Mouse (Mus musculus) cerebellum, postnatal 14 days (tissue): Measurements from ENCODE around the gene Agfg2.

Experiments used
- DNase-seq, 2 experiments: peaks; one replicate each; pipeline ENCODE4 v3.0.0; 2021; ENCODE audit warnings: mixed read lengths in 2 of 2

The Agfg2 gene

DNA sequence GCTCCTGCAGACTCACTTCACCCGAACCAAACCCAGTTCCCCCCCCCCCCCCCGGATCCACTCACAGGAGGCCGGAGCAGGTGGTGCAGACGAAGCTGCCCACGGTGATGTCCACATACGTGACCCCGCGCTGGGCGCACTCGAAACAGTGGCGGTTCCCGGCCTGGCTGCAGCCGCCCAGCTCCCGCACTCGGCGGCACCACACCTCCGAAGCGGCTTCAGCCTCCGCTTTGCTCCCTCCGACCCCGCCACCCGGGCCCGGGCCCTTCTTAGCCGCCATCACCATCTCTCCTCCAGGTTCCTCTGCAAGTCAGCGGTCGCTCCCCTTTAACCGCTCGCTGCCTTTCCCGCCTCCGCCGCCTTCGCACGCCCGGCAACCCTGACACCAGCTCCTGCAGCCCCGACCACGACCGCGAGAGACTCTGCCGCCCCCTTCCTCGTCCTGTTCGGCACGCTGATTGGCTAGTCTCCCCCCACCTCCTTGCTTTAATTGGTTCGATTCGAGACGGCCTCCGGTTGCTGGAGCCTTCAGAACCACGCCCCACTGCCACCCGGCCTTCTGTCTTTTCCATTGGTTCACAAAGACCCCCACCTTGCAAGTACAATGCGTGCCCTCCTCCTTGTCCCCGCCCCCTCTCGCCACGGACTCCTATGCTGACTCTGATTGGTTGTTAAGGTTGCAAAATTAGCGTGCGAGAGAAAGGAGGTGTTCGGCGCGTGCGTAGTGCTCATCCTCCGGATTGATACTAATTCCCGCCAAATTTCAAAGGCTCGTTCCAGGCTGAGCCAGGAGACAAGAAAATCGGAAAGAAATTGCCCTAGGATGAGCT, at the start of gene Agfg2:
Gene Agfg2 (minus strand): TSS at position 433 of the 830 bp plus-strand sequence.
- peak; percentile 98 to 99 for DNase-seq

DNA sequence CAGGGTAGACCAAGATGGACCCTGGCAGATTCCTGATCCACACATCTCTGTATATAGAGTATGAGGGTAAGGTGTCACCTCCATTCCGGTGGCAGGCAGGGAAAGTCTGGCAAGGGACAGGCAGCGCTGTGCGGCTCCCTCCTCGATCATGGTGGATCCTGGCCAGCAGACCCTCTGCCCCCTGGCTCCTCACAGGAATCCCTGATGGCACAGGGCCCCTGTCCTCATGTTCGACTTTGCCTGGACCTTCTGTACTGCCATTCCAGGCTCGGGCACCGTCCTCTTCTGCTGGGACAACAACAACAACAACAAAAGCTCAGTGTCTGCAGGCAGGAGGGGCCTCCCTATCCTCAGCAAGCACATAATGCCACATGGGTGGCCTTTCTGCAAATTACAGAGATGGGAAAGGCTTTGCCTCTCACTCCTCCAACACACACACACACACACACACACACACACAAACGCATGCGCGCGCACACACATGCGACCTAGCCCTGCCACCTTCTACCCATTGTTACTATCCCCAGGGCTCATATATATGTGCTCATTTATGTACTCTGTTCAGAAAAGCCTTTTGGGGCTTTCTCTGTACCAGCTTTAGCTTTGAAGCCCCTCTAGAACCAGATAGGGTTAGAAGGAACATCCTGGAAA, 49.2 kb upstream of the Agfg2 start:
- DNase-seq: no peak

DNA sequence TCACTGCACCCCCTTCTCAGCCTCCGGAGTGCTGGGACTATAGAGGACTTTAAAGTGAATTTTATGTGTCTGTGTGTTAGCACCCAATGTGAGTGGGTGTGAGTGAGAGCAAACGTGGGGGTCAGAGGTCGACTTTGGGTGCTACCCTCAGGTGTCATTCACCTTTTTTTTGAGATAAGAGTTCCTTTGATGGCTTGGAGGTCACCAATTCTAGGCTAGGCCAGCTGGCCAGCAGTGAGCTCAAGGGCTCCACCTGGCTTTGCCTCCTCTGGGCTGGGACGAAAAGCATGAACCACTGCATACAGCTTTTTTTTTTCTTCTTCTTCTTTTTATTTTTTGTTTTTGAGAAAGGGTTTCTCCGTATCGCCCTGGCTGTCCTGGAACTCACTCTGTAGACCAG, 42.2 kb upstream of the Agfg2 start:
- no peak for DNase-seq

DNA sequence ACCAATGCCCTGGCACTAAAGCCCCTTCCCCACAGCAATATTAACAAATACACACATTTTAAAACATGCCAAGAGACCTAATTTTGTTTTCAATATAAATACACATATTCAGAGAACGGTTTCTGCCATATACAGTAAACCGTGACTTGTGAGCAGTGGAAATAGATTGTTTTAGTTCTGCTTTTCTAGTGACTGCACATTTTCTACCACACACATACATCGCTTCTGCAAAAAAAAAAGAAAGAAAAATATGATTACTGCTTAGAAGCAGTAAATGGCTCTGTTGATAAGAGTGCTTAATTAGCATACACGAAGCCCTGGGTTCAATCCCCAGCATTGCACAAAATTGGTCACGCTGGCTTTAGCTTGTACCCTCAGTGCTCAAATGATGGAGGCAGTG, 39.3 kb upstream of the Agfg2 start:
- no peak for DNase-seq

DNA sequence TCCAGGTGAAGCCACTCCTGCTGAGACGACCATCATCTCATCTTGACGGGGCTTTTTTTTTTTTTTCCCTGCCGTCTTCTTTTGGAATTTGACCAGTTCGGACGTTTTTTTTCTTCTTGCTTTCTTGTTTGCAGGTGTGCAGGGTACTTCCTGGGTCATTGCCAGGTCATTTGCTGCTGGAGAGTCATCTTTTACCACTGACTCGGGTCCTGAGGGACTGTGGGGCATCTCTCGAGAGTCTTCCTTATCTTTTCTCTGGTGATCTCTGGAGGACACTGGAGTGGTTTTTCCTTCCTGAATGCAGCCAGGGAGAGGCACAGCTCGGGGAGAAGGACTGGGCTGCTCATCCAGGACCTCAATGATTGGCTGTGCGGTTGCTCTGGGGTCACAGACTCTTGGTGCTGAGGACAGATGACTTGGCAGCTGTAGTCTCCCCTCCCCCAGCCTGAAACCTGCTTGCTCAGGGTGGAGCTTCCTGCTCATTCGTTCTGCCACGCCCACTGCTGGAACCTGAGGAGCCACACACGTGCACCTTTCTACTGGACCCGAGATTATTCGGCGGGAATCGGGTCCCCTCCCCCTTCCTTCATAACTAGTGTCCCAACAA, 36.1 kb upstream of the Agfg2 start:
- peak in 1 of 2 experiments; percentile 42 for DNase-seq

DNA sequence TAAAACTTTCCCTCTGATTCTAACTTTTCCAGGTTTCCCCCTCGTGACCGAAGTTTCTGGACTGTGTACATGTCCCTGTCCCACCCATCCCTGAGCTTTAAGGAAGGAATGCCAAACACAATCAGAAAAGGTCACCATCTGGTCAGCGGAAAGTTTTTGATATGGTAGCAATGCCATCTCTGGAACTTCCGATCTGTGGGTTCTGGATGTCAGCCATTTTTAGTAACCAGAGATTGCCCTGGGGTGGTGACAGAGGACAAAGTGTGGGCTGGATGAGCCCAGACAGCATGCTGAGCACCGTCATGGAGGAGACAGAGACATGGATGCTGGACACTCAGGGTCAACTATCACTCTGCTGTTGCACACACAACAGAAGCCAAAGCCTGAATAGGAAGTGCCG, 34.6 kb upstream of the Agfg2 start:
- DNase-seq: no peak

DNA sequence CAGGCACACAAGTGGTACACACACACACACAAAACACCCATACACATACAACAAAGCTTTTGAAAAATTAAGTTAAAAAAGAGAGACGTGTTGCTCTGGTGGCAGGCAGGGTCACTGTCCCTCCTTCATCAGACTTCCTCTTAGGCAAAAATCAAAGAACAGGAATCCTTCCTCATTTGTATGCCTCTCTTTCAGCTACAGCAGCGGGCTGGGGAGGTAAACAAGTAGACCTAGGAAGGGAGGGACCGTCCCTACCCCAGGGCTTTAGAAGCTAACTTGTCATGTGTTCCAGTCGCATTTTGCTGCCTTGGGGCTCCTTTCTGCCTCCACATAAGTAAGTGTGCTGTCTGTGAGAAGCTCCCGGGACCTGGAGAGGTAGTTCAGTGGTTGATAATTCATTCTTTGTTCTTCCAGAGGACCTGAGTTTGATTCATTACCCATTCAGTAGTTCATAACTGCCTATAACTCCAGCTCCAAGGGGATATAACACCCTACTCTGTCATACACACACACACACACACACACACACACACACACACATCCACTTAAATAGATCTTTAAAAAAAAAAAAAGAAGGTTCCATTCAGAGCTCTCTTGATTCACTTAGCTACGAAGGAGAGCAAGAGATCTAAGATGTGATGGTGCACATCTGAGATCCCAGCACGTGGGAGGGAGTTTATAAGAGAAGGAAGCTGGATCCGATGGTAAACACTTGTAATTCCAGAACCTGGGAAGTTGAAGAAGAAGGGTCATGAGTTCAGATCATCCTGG, 33.7 kb upstream of the Agfg2 start:
- DNase-seq: no peak

DNA sequence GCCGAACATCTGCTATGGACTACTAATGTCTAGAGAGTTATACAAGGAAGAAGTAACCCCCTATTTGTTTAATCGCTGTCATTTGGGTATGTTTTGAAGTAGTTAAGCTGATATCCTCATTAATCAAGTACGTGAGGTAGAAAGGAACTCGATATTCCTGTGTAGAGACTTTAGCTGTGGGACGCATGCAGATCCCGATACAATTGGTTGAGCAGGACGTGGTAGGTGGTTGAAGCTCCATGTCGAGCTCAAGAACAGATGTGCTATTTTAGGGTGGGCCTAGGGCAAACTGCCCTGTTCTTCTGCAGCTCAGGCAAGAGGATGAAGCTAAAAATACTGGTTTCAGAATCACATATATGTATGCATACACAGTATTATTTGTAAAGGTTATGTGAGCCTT, 31.2 kb upstream of the Agfg2 start:
- DNase-seq: no peak

DNA sequence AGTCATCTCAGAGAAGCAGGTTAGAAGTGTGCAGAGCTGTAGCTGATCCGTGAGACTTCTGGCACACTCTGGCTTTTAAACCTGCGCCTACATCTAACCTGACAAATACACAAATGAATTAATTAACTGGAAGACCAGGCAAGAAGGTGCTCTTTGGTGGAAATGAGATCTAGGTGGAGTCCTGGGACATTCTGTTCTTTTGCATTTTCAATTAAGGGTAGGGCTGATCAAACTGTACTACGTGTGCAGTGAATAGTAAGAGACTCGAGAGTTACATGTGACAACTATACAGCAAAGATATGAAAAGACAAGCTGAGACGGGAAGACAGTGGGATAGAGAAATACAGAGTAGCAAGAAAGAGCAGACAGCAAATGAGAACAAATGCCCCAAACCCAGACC, 28.9 kb upstream of the Agfg2 start:
- DNase-seq: no peak

DNA sequence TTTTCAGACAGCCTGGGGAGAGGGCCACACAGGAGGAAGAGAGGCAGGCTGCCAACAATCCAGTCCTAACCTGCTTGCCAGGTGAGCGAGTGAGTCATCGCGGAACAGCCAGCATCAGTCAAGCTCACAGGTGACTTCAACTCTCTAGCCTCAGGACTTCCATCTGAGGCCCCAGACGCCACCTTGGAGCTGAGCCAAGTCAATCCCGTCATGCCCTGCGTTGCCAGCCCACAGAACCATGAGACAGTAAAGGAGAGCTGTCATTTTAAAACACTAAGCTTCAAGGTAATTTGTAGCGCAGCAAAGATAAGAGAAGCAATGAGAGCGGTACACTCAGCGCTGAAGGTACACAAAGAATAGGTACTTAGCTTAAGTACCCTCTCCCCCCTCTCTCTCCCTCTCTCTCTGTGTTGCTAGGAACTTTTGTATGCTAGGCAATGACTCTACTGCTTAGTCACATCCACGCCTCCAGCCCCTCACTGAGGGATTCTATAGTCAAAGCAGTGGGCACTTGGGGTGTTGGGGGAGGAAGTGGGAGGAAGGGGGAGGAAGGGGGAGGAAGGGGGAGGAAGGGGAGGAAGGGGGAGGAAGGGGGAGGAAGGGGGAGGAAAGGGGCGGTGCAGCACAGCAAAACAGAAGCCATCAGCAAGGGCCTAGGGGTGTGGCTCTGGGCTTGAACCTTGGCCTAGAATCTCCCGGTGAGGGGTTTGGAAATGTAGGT, 22.5 kb upstream of the Agfg2 start:
- DNase-seq: peak; percentile 77 to 86

DNA sequence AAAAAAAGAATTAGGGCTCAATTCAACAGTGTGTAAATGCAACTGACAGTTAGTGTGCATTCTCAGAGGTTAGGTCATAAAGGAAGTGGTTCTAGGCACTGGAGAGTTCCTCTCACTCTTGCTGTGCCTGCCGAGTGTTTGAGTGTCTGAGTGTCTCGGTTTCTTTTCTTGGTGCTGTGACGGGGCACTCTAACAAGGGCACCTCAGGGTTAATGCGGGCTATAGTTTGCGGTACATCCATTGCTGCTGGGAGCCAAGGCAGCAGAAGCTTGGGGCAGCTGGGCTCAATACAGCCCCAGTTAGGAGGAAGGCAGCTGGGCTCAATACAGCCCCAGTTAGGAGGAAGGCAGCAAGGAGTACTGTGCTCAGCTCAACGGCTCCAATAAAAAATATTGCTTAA, 20.7 kb upstream of the Agfg2 start:
- no peak for DNase-seq

DNA sequence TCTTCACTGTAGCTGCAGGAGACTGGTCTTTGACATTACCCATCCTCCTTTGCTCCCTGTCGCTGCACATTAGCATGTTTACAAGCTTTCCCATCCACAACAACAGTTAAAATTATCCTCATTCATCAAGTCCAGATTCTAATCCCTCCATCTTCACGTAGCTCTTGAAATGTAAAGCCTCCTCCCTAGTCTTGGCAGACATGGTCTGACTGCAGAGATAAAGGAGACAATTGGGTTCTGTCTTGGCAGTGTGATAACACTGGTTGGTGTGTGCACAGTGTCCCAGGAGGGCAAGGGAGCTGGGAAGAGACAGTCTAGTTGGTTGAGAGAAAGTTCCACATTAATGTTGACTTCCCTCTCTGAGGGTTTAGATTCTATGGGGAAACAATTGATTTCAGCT, 15.3 kb upstream of the Agfg2 start:
- DNase-seq: no peak

DNA sequence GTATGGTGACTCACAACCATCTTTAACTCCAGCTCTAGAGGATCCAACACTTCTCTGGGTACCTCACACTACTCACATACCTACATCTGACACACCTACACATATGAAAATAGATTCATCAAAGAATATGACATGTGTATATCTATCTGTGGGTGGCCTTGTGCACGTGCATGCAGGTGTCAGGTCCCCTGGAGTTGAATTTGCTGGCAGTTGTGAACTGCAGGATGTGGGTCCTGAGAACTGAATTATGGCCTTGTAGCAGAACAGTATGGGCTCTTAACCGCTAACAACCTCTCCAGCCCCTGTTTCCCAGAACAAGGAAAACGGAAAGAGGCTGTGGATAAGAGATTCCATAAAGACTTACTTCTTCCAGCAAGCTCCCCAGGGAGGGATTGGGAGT, 14.6 kb upstream of the Agfg2 start:
- DNase-seq: no peak

DNA sequence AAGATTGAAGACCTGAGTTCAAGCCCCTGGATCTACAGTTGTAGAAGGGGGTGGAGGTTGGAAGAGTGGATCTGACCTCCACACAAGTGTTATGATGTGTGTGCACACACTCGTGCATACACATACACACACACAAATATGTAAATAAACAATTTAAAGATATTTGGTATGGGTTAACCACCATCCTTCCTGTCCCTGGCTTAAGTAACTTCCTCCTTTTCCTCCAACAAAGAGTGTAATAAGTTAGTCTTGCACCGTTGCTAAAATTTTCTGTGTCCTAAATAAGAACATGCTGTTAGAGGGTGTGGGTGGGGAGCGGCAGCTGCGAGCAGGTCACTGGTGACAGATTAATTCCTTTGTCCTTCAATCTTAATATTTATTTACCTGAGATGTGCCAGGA, 11.4 kb upstream of the Agfg2 start:
- no peak for DNase-seq

DNA sequence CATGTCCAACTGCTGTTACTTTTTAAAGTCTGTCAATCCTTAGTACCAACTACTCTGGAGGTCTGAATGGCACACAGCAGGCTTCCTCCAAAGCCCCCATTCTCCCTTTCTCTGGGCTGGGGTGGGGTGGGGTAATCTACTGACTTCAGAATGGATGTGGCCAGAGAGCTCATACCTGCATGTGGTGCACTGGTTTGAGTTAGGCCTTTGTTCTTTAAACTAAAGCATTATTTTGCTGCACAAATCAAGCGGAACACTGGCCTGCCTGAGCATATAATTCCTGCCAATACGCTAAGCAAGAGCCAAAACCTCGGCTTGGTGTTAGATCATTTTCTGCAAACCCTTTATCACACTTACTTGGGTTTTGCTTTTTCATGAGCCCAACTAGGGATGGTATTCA, 10.3 kb upstream of the Agfg2 start:
- DNase-seq: no peak

DNA sequence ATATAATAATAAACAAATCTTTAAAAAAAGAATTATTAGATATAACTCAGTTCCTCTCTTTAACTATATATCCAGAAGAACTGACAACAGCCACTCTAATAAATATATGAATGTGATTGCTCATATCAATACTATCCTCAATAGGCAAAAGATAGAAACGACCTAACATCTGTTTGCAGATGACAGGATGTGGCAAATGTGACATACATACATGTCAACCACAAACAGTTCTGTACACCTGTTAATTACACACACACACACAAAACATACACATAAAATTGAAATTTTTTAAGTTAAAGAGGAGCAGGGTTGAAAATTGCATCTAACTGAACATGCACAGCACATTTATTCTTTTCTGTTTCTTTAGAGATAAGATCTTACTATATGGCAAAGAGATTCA, 7.4 kb upstream of the Agfg2 start:
- DNase-seq: no peak

DNA sequence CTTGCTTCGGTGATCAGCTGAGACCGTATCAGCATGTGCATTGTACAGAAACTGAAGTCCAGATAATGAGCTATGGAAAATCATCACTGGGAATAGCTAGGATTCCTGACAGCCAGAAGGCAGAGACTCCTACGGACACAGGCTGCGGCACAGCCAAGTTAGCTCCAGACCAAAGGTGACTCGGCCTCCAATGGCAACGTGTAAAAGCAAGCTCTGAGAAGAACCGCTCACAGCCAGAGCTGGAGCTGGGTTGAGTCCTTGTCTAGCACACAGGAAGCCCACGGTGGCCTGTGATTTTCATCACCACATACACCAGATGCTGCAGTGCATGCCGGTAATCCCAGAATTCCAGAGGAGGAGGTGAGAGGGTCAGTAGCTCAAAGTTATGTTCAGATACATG, 6.0 kb upstream of the Agfg2 start:
- no peak for DNase-seq

DNA sequence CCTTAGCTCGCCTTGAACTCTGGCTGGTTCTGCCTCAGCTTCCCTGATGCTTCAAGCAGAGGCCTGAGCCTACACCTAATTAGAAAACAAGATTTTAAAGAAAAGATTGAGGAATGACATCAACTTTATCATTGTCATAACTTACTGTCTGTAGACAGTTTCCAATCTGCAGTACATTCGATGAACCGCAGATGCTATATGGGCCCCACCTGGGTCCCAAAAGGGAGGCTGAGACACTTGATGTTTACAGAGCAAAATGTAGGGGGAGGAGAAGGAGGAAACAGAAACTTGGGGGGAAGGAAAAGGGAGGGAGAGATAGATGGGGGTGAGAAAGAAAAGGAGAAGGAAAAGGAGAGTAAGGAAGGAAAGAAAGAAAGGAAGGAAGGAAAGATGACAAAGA, 5.4 kb upstream of the Agfg2 start:
- no peak for DNase-seq

DNA sequence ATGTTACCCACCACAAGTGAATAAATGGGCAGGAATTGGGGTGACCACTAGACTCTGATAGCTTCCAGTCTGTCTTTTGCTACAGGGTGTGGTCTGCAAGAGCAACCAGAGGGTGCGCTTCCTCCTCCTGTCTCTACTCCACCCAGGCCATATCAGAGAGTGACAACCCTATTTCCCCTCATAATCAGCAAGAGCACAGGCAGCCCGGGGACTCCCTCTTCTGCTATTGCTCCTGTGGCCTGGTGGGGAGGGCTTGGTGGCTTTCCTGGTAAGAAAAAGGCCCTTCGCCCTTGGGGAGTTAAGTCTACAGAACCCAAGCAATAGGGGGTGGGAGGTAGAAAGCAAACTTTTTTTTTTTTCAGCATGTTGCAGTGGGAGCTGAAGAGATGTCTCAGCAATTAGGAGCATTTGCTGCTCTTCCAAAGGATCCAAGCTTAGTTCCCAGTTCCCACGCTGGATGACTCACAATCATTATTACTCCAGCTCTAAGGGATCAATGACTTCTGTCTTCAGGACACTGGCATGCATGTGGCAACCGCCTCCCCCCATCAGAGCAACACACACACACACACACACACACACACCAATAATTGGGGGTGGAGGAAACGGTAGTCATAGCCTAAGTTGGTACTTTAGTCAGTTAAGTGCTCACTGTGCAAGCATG, 1.7 kb upstream of the Agfg2 start:
- no peak for DNase-seq

DNA sequence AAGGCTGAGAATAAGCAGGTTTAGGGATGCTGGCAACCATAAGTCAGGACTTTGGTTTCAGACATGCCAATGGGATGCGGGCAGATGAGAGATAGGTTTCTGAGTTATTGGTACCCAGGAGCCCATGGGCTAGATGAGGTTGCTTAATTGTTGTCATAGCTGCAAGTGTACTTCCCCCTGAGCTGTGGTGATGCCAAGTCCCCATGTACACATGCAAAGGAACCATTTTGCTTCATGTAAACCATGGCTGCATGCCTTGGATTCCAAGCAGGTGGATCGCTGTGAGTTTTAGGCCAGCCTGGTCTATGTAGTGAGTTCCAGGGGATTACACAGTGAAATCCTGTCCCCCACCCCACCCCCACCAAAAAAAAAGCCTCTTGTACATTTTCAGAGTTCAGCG, 1.1 kb upstream of the Agfg2 start:
- DNase-seq: no peak

DNA sequence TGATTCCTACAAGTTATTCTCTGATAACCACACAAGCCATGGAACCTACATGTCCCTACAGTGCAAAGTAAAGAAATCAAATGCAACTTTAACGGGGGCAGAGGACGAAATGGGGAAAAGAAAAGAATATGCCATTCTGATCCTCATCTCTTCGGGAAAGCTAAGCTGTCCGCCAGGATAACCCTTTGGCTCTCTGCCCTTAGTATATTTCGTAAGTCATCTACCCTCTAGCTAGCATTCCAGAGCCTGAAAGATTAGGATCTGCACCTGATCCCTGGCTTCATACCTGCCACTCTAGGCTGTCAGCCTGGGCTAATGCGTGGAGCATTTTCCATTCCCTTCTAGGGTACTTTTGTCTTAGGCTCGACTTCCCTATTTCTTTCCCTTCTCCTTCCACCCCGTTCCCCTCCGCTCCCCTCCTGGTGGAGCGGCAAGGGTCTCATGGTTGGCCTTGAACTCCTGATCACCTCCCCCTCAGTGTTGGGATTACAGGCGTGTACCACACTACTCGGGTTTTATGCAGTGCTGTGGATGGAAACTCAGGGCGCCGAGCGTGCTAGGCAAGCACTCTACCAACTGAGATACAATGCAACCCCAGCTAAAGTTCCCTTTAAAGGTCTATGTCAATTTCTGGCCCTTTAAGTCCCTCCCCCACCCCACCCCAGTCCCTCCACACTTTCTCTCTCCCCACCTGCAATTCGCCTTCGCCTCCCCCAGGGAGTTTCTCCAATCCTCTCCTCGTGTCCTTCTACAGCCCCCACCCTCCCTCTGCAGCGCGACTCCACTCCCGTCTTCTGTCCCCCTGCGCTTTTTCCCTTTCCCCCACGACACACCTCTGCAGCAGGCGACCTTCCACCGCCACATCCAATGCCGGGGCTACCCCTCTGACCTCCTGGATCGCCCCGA, 885 bp downstream of the Agfg2 start:
- peak; percentile 17 to 28 for DNase-seq
